In the genomic region with DNA sequence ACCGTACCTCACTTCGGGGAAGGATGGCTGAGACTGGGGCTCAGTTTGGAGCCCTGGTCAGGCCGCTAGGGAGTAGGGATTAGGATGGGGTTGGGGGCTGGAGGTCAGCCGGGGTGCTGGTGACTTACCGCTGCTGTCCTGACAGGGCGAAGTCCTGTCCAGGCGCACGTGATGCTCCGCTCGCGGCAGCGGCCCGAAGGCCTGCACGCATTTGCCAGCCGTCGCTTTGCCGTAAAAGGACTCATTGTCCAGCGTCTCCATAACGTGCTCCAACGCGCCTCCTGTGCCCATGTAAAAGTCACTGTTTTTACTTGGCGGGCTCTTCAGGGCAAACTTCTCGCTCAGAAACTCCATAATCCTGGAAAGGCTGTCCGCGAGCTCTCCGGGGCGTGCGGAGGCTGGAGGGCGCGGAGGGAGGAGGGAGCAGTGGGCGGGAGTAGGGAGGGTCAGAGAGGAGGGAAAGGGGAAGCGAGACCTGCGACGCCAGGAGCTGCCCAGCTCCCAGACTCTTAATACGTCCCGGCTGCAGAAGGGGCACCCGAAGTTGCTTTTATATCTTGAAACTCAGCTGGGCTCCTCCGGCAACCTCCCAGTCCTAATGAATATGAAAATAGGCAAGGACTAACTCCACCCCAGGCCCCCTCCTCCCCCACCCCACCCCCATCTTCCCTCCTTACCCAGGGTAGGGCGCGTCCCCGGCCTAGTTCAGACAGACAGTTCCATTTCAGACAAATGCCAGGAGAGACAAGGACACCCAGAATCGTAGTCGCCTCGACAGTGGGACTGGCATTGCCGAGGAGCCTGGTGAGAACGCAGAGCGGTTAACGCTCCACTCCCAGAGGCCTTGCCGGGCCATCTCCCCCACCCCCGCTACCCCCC, we compare ENCODE assay signal across 9 mouse cellular contexts. TPM values are rescaled to one million over a fixed set of nuclear protein-coding genes. Genes with fewer than 3 reads are reported as not detected.
DNase-seq lines count a peak whose midpoint lies in the region; ATAC-seq and TF ChIP-seq lines count a peak whose summit lies in the region.
"Had no signal": no experiment of that assay in that cellular context is flagged by ENCODE, and none has a peak within 500 bp of the region (broad histone marks: within the 10 kb centered on the region; RNA-seq: fewer than 3 reads in every experiment).

No protein-coding gene starts in this region.

- ATAC-seq in lung, embryonic 15.5 days (ENCODE audit: borderline replicate concordance, extremely low read depth, low FRiP score, low TSS enrichment): peak; percentile 72; the same call in 1 of the 2 replicates
- ATAC-seq in forebrain, embryonic 12.5 days (ENCODE audit: low FRiP score): peak; percentile 69
- ATAC-seq in intestine, embryonic 15.5 days: peak; percentile 73
- peak; percentile 45; the same call in 1 of the 2 replicates for ATAC-seq in liver, embryonic 14.5 days (ENCODE audit: insufficient read depth)
- peak; percentile 86 for ATAC-seq in stomach, embryonic 14.5 days (ENCODE audit: insufficient number of reproducible peaks, insufficient read depth, low FRiP score, low read depth)

- no peak overlapping the region for H3K27ac ChIP-seq in lung, embryonic 15.5 days
- peak overlapping the region; percentile 33 for H3K27ac ChIP-seq in forebrain, embryonic 12.5 days
- H3K27ac ChIP-seq in intestine, embryonic 15.5 days: no peak overlapping the region
- H3K27ac ChIP-seq in liver, embryonic 14.5 days: no peak overlapping the region
- H3K27ac ChIP-seq in stomach, embryonic 14.5 days (ENCODE audit: low read length): no peak overlapping the region
- no peak overlapping the region for H3K27ac ChIP-seq in cerebellum, adult 2 months (ENCODE audit: insufficient read depth, low read length)
- H3K27ac ChIP-seq: macrophage had no signal

- H3K36me3 ChIP-seq in lung, embryonic 15.5 days: no peaks in the 10 kb centered on the region
- H3K36me3 ChIP-seq in forebrain, embryonic 12.5 days (replicated peaks): no peaks in the 10 kb centered on the region
- no peaks in the 10 kb centered on the region for H3K36me3 ChIP-seq in intestine, embryonic 15.5 days
- no peaks in the 10 kb centered on the region for H3K36me3 ChIP-seq in liver, embryonic 14.5 days (replicated peaks; ENCODE audit: control insufficient read depth, insufficient read depth, low read depth)
- no peaks in the 10 kb centered on the region for H3K36me3 ChIP-seq in stomach, embryonic 14.5 days (ENCODE audit: control insufficient read depth, insufficient read depth, low read length)

- H3K4me1 ChIP-seq in lung, embryonic 15.5 days: peaks cover 12% of the 10 kb centered on the region
- H3K4me1 ChIP-seq in forebrain, embryonic 12.5 days: peaks cover 20% of the 10 kb centered on the region
- H3K4me1 ChIP-seq in intestine, embryonic 15.5 days (replicated peaks): peaks cover 7% of the 10 kb centered on the region
- no peaks in the 10 kb centered on the region for H3K4me1 ChIP-seq in liver, embryonic 14.5 days (replicated peaks; ENCODE audit: control insufficient read depth in 2 of 2, insufficient read depth in 2 of 2, low read length in 1 of 2)
- H3K4me1 ChIP-seq in stomach, embryonic 14.5 days (ENCODE audit: control insufficient read depth, insufficient read depth, low read length): no peaks in the 10 kb centered on the region; the same call in 1 of the 2 replicates
- no peaks in the 10 kb centered on the region for H3K4me1 ChIP-seq in cerebellum, adult 2 months (ENCODE audit: control insufficient read depth, insufficient read depth, low read length)

- H3K9me3 ChIP-seq in lung, embryonic 15.5 days: no peaks in the 10 kb centered on the region
- H3K9me3 ChIP-seq in forebrain, embryonic 12.5 days: no peaks in the 10 kb centered on the region
- H3K9me3 ChIP-seq in intestine, embryonic 15.5 days: no peaks in the 10 kb centered on the region
- no peaks in the 10 kb centered on the region for H3K9me3 ChIP-seq in liver, embryonic 14.5 days (ENCODE audit: control insufficient read depth, low read length)
- no peaks in the 10 kb centered on the region for H3K9me3 ChIP-seq in stomach, embryonic 14.5 days (ENCODE audit: control insufficient read depth, low read depth, low read length)

- peak overlapping the region; percentile 68 for H3K4me2 ChIP-seq in lung, embryonic 15.5 days
- H3K4me2 ChIP-seq in forebrain, embryonic 12.5 days: peak overlapping the region; percentile 53
- H3K4me2 ChIP-seq in intestine, embryonic 15.5 days (replicated peaks): peak overlapping the region; percentile 72
- H3K4me2 ChIP-seq in liver, embryonic 14.5 days (ENCODE audit: low read depth): peak overlapping the region; percentile 40; the same call in 1 of the 2 replicates
- peak overlapping the region; percentile 36 for H3K4me2 ChIP-seq in stomach, embryonic 14.5 days (replicated peaks; ENCODE audit: low read depth, low read length)

- DNase-seq in lung, adult 18-20 months: no peak
- no peak for DNase-seq in liver, embryonic 14.5 days (ENCODE audit: low read depth in 3 of 3, low spot score in 3 of 3)
- DNase-seq in layer of hippocampus, adult 18-20 months (ENCODE audit: low spot score in 2 of 2): no peak
- no peak for DNase-seq in cerebellum, adult 2 months

- no peak for TF ChIP-seq EP300 in liver, embryonic 14.5 days (IDR thresholded peaks at IDR 0.05; ENCODE audit: low read depth)

- TF ChIP-seq POLR2A in cerebellum, adult 2 months (IDR thresholded peaks at IDR 0.05; ENCODE audit: borderline replicate concordance, insufficient read depth, low read length): no peak

- peak overlapping the region; percentile 40 for H3K4me3 ChIP-seq in lung, embryonic 15.5 days
- peak overlapping the region; percentile 37 for H3K4me3 ChIP-seq in forebrain, embryonic 12.5 days (replicated peaks)
- peak overlapping the region; percentile 31 for H3K4me3 ChIP-seq in intestine, embryonic 15.5 days (replicated peaks)
- H3K4me3 ChIP-seq in liver, embryonic 14.5 days (ENCODE audit: insufficient read depth in 1 of 2, low read depth in 2 of 2, low read length in 2 of 2): 0 out of 4 replicates have a peak overlapping the region, but pooled peaks of 1 of the 2 experiments have one; percentile 4
- peak overlapping the region; percentile 17 for H3K4me3 ChIP-seq in stomach, embryonic 14.5 days (ENCODE audit: low read depth, low read length)
- H3K4me3 ChIP-seq in cerebellum, adult 2 months (replicated peaks; ENCODE audit: insufficient read depth, low read depth, low read length): no peak overlapping the region

- no peak for TF ChIP-seq CTCF in liver, embryonic 14.5 days (IDR thresholded peaks at IDR 0.05; ENCODE audit: low read depth)
- no peak for TF ChIP-seq CTCF in cerebellum, adult 2 months (IDR thresholded peaks at IDR 0.05; ENCODE audit: borderline replicate concordance, insufficient read depth, low read depth, low read length)

- 0% methylated on average over 45 of the region's 50 CpGs for WGBS in lung, embryonic 15.5 days
- under 1% methylated on average over 49 of the region's 50 CpGs for WGBS in forebrain, embryonic 12.5 days
- WGBS in intestine, embryonic 15.5 days: under 1% methylated on average over 50 of the region's 50 CpGs
- 1% methylated on average over 49 of the region's 50 CpGs for WGBS in liver, embryonic 14.5 days (ENCODE audit: insufficient replicate concordance)
- WGBS in stomach, embryonic 14.5 days: under 1% methylated on average over 50 of the region's 50 CpGs
- 2% methylated on average over 50 of the region's 50 CpGs for WGBS in cerebellum, adult 2 months

- H3K9ac ChIP-seq in lung, embryonic 15.5 days: no peak overlapping the region
- 0 out of 2 replicates have a peak overlapping the region, but pooled peaks have one; percentile 21 for H3K9ac ChIP-seq in forebrain, embryonic 12.5 days
- H3K9ac ChIP-seq in intestine, embryonic 15.5 days: no peak overlapping the region
- no peak overlapping the region for H3K9ac ChIP-seq in liver, embryonic 14.5 days (replicated peaks)
- no peak overlapping the region for H3K9ac ChIP-seq in stomach, embryonic 14.5 days (replicated peaks; ENCODE audit: low read depth, low read length)

- peaks cover 82% of the 10 kb centered on the region for H3K27me3 ChIP-seq in lung, embryonic 15.5 days
- peaks cover 66% of the 10 kb centered on the region for H3K27me3 ChIP-seq in forebrain, embryonic 12.5 days
- peaks cover 58% of the 10 kb centered on the region for H3K27me3 ChIP-seq in intestine, embryonic 15.5 days (replicated peaks)
- peaks cover 73% of the 10 kb centered on the region for H3K27me3 ChIP-seq in liver, embryonic 14.5 days (ENCODE audit: control insufficient read depth, insufficient read depth, low read length)
- peaks cover 37% of the 10 kb centered on the region for H3K27me3 ChIP-seq in stomach, embryonic 14.5 days (ENCODE audit: control insufficient read depth, insufficient read depth, low read length)
- peaks cover 19% of the 10 kb centered on the region; the same call in 1 of the 2 replicates for H3K27me3 ChIP-seq in cerebellum, adult 2 months (ENCODE audit: control insufficient read depth, insufficient read depth, low read length)

RNA-seq across cellular contexts. Expression of gene Alx1, which starts 1.5 kb away (rescaled TPM):
- 0.33 and 0.37 TPM in 2 replicates for polyA plus RNA-seq in lung, embryonic 15.5 days (2015; fragmentation: Nextera tagmentation; extraction: Ambion mirVana)
- 28.3 and 31.3 TPM in 2 replicates for polyA plus RNA-seq in forebrain, embryonic 12.5 days (2016; fragmentation: Nextera tagmentation; extraction: Ambion mirVana)
- polyA plus RNA-seq in intestine, embryonic 15.5 days (2015; fragmentation: Nextera tagmentation; extraction: Ambion mirVana): not detected in 2 replicates
- polyA plus RNA-seq in liver, embryonic 14.5 days (2012; rRNA removed): 0.02 TPM in 1 of 2 replicates, not detected in the other
- polyA plus RNA-seq in liver, embryonic 14.5 days (2014; fragmentation: Nextera tagmentation; extraction: Ambion mirVana): not detected in 2 replicates
- polyA plus RNA-seq in stomach, embryonic 14.5 days (2014; fragmentation: Nextera tagmentation; extraction: Ambion mirVana): not detected in 2 replicates
- not detected for total RNA-seq in layer of hippocampus, adult 18-20 months (2021)
- polyA plus RNA-seq in cerebellum, adult 2 months (2012; rRNA removed): not detected in 2 replicates
- polyA plus RNA-seq: macrophage had no signal

Comparison
In these comparisons a context has a peak if more than half of its experiments do, and no peak if none do; other contexts are left out.
1. RNA of gene Alx1, which starts 1.5 kb away (polyA plus RNA-seq): 28.3 to 31.3 TPM in forebrain, embryonic 12.5 days; 0.33 to 0.37 TPM in lung, embryonic 15.5 days, not detected in intestine, embryonic 15.5 days, 0.02 TPM in liver, embryonic 14.5 days, not detected in stomach, embryonic 14.5 days and not detected in cerebellum, adult 2 months; every median in the first group is over 10 times any median in the second.
2. Peak in every context shown above with its lines, with median percentiles within 50 percentile points of each other: ATAC-seq and H3K4me2 ChIP-seq.